Mouse (Mus musculus): ENCODE results near the gene Atn1. TPM values are rescaled to one million over a fixed set of nuclear protein-coding genes. Genes with fewer than 3 reads are reported as not detected.

The Atn1 gene
- 111 and 137 TPM in 2 replicates for polyA plus RNA-seq (2012)

GRCm38 (mm10) chr6:124755831-124756595, at the start of gene Atn1, which contains the start of gene Gm45234:
Atn1 (minus strand) TSS chr6:124756524.
Gm45234 (minus strand) TSS chr6:124756021.

GRCm38 (mm10) chr6:124779222-124779983, 23.1 kb upstream of the Atn1 start, which contains the start of gene Lrrc23:
Lrrc23 (minus strand) TSS chr6:124779727.

GRCm38 (mm10) chr6:124769101-124769765, 12.9 kb upstream of the Atn1 start, which contains the start of gene Eno2:
Eno2 (minus strand) TSS chr6:124769673.

GRCm38 (mm10) chr6:124740888-124741761, 15.2 kb downstream of the Atn1 start, which contains the start of gene Grcc10:
Grcc10 (minus strand) TSS chr6:124741374.

GRCm38 (mm10) chr6:124738511-124739023, 17.8 kb downstream of the Atn1 start, which contains the start of gene Ptpn6:
Ptpn6 (minus strand) TSS chr6:124738714.

GRCm38 (mm10) chr6:124711824-124712782, 44.2 kb downstream of the Atn1 start, which contains the start of the genes Emg1 and Phb2:
Emg1 (minus strand) TSS chr6:124712178.
Phb2 (plus strand) TSS chr6:124712336.

Other genes starting within 250 kb of the Atn1 start
- gene C1ra, start 244.1 kb downstream of the Atn1 start, polyA plus RNA-seq (2012), result 2.0 and 2.1 TPM in 2 replicates
- gene C1s1, start 214.2 kb downstream of the Atn1 start, polyA plus RNA-seq (2012), result not detected in 2 replicates
- not detected in 2 replicates for gene C1rb, start 186.2 kb downstream of the Atn1 start, polyA plus RNA-seq (2012)
- gene C1s2, start 120.4 kb downstream of the Atn1 start, polyA plus RNA-seq (2012), result not detected in 2 replicates
- 47.7 and 53.9 TPM in 2 replicates for gene Lpcat3, start 93.5 kb downstream of the Atn1 start, polyA plus RNA-seq (2012)
- 294 and 299 TPM in 2 replicates for gene Emg1, start 44.3 kb downstream of the Atn1 start, polyA plus RNA-seq (2012)
- gene Phb2, start 44.2 kb downstream of the Atn1 start, polyA plus RNA-seq (2012), result 308 and 359 TPM in 2 replicates
- 65.9 and 80.8 TPM in 2 replicates for gene Ptpn6, start 17.8 kb downstream of the Atn1 start, polyA plus RNA-seq (2012)
- gene Grcc10, start 15.2 kb downstream of the Atn1 start, polyA plus RNA-seq (2012), result 50.4 and 53.2 TPM in 2 replicates
- not detected in 2 replicates for gene Gm45234, start 503 bp downstream of the Atn1 start, polyA plus RNA-seq (2012)
- gene Eno2, start 13.1 kb upstream of the Atn1 start, polyA plus RNA-seq (2012), result 0.37 and 0.90 TPM in 2 replicates
- 0.37 and 0.47 TPM in 2 replicates for gene Lrrc23, start 23.2 kb upstream of the Atn1 start, polyA plus RNA-seq (2012)
- 10.0 and 16.9 TPM in 2 replicates for gene Spsb2, start 52.1 kb upstream of the Atn1 start, polyA plus RNA-seq (2012)
- 195 and 233 TPM in 2 replicates for gene Tpi1, start 57.8 kb upstream of the Atn1 start, polyA plus RNA-seq (2012)
- 83.8 and 84.6 TPM in 2 replicates for gene Usp5, start 73.0 kb upstream of the Atn1 start, polyA plus RNA-seq (2012)
- gene Cdca3, start 73.0 kb upstream of the Atn1 start, polyA plus RNA-seq (2012), result 43.2 and 59.7 TPM in 2 replicates
- 0.22 TPM in 1 of 2 replicates, not detected in the other for gene Gnb3, start 83.8 kb upstream of the Atn1 start, polyA plus RNA-seq (2012)
- gene P3h3, start 101.2 kb upstream of the Atn1 start, polyA plus RNA-seq (2012), result 8.2 and 16.7 TPM in 2 replicates
- 0.09 and 0.18 TPM in 2 replicates for gene Gpr162, start 107.5 kb upstream of the Atn1 start, polyA plus RNA-seq (2012)
- gene Cd4, start 131.7 kb upstream of the Atn1 start, polyA plus RNA-seq (2012), result 0.43 and 0.93 TPM in 2 replicates
- gene Lag3, start 155.2 kb upstream of the Atn1 start, polyA plus RNA-seq (2012), result 5.7 and 9.5 TPM in 2 replicates
- gene Ptms, start 163.6 kb upstream of the Atn1 start, polyA plus RNA-seq (2012), result 278 and 322 TPM in 2 replicates
- gene Mlf2, start 174.9 kb upstream of the Atn1 start, polyA plus RNA-seq (2012), result 177 and 232 TPM in 2 replicates
- 50.6 and 53.4 TPM in 2 replicates for gene Cops7a, start 209.0 kb upstream of the Atn1 start, polyA plus RNA-seq (2012)
- gene Pianp, start 240.2 kb upstream of the Atn1 start, polyA plus RNA-seq (2012), result 0.24 and 1.00 TPM in 2 replicates

Data from megakaryocyte-erythroid progenitor cell, adult 5 weeks (primary cell).